8 mouse cellular contexts compared by ENCODE assay signal in genomic region chr12:86795076-86795837, GRCm38 (mm10).
DNase-seq lines count a peak whose midpoint lies in the region; ATAC-seq and TF ChIP-seq lines count a peak whose summit lies in the region.

No protein-coding gene starts in this region.

- no peak overlapping the region for H3K4me2 ChIP-seq in kidney, postnatal 0 days (ENCODE audit: low read length)

- TF ChIP-seq POLR2A in MEL (IDR thresholded peaks at IDR 0.05; ENCODE audit: control insufficient read depth in 1 of 2, insufficient read depth in 1 of 2, low read depth in 1 of 2, low read length in 2 of 2, poor library complexity in 1 of 2) = no peak

- no peaks in the 10 kb centered on the region for H3K36me3 ChIP-seq in kidney, postnatal 0 days (ENCODE audit: insufficient read depth, low read length)
- H3K36me3 ChIP-seq in MEL (ENCODE audit: control insufficient read depth in 1 of 2, insufficient read depth in 2 of 2, low read length in 2 of 2) = peaks cover 0 to 3% of the 10 kb centered on the region in 2 experiments; a peak in 2 of 4 replicates

- no peaks in the 10 kb centered on the region for H3K9me3 ChIP-seq in kidney, postnatal 0 days (replicated peaks; ENCODE audit: low read length)
- no peaks in the 10 kb centered on the region for H3K9me3 ChIP-seq in MEL (replicated peaks; ENCODE audit: insufficient read depth, low read length)

- H3K27me3 ChIP-seq in kidney, postnatal 0 days (ENCODE audit: insufficient read depth, low read length) = no peaks in the 10 kb centered on the region
- no peaks in the 10 kb centered on the region for H3K27me3 ChIP-seq in MEL (ENCODE audit: control insufficient read depth in 1 of 2, insufficient read depth in 2 of 2, low read length in 2 of 2)

- peak; percentile 21; the same call in 1 of the 2 replicates for TF ChIP-seq CTCF in kidney, postnatal 0 days (IDR thresholded peaks at IDR 0.05; ENCODE audit: low read depth)
- TF ChIP-seq CTCF in MEL (IDR thresholded peaks at IDR 0.05 in 2 of 3, conservative IDR thresholded peaks at IDR 0.05 in 1 of 3; ENCODE audit: control insufficient read depth in 1 of 3, insufficient read depth in 1 of 3, low read depth in 2 of 3, low read length in 3 of 3, poor library complexity in 1 of 3, severe bottlenecking in 1 of 3) = peak in 2 of 3 experiments; percentile 33 to 37; a peak in 4 of 6 replicates

- DNase-seq in kidney, postnatal 0 days (ENCODE audit: low spot score) = no peak
- no peak for DNase-seq in kidney, adult 11 months
- peak; percentile 67 for DNase-seq in MEL (ENCODE audit: low read depth, low spot score)
- DNase-seq in adrenal gland, postnatal 4 days (ENCODE audit: low spot score in 2 of 2) = no peak
- no peak for DNase-seq in Muller cell, postnatal 12 days (ENCODE audit: inconsistent ontology term)
- DNase-seq in gastrocnemius, postnatal 10 days = no peak

- H3K79me2 ChIP-seq in MEL (ENCODE audit: control insufficient read depth, insufficient read depth, low read length, poor library complexity) = no peaks in the 10 kb centered on the region

- no peak overlapping the region for H3K9ac ChIP-seq in kidney, postnatal 0 days (ENCODE audit: low read depth, low read length)
- peak overlapping the region; percentile 48 for H3K9ac ChIP-seq in MEL (ENCODE audit: control insufficient read depth, low read depth, low read length, poor library complexity, severe bottlenecking)

- no peak for TF ChIP-seq EP300 in MEL (IDR thresholded peaks at IDR 0.05; ENCODE audit: low read depth in 1 of 2, low read length in 2 of 2)

- peak; percentile 38 for ATAC-seq in kidney, postnatal 0 days (replicated peaks; ENCODE audit: low FRiP score, low read depth)
- peak; percentile 28; the same call in 1 of the 2 replicates for ATAC-seq in granulocyte monocyte progenitor cell, adult 5-6 weeks (replicated peaks; ENCODE audit: poor library complexity, severe bottlenecking)
- ATAC-seq in megakaryocyte-erythroid progenitor cell, adult 5-6 weeks (replicated peaks; ENCODE audit: low FRiP score, low TSS enrichment, poor library complexity, severe bottlenecking) = peak; percentile 76

- no peak overlapping the region for H3K27ac ChIP-seq in kidney, postnatal 0 days
- no peak overlapping the region for H3K27ac ChIP-seq in MEL (ENCODE audit: control insufficient read depth, low read depth, low read length)

- 63% methylated on average over 7 of the region's 7 CpGs for WGBS in kidney, postnatal 0 days

- H3K4me1 ChIP-seq in kidney, postnatal 0 days (replicated peaks; ENCODE audit: insufficient read depth, low read length) = peaks cover 13% of the 10 kb centered on the region
- H3K4me1 ChIP-seq in MEL (ENCODE audit: control insufficient read depth in 1 of 2, insufficient read depth in 2 of 2, low read length in 2 of 2) = peaks cover 2 to 18% of the 10 kb centered on the region in 2 experiments; a peak in 3 of 4 replicates

- no peak for TF ChIP-seq RAD21 in MEL (IDR thresholded peaks at IDR 0.05; ENCODE audit: low read depth, low read length)

- H3K4me3 ChIP-seq in kidney, postnatal 0 days (replicated peaks; ENCODE audit: low read depth, low read length) = no peak overlapping the region
- no peak overlapping the region for H3K4me3 ChIP-seq in MEL (ENCODE audit: control insufficient read depth in 1 of 2, insufficient read depth in 1 of 2, low read depth in 2 of 2, low read length in 2 of 2)

TF ChIP-seq in MEL, 35 proteins besides CTCF, POLR2A, EP300 and RAD21:
- TF ChIP-seq NELFE (IDR thresholded peaks at IDR 0.05; ENCODE audit: low read depth, low read length) = no peak
- TF ChIP-seq SMC3 (IDR thresholded peaks at IDR 0.05; ENCODE audit: low read depth, low read length) = no peak
- no peak for TF ChIP-seq GABPA (IDR thresholded peaks at IDR 0.05; ENCODE audit: low read depth, low read length)
- TF ChIP-seq TCF12 (IDR thresholded peaks at IDR 0.05; ENCODE audit: low read depth, low read length) = no peak
- TF ChIP-seq E2F4 (IDR thresholded peaks at IDR 0.05; ENCODE audit: borderline replicate concordance, low read depth, low read length) = no peak
- TF ChIP-seq TAL1 (IDR thresholded peaks at IDR 0.05; ENCODE audit: low read length) = no peak
- no peak for TF ChIP-seq POLR2AphosphoS5 (IDR thresholded peaks at IDR 0.05; ENCODE audit: borderline replicate concordance, low read depth, low read length)
- TF ChIP-seq MAX (IDR thresholded peaks at IDR 0.05; ENCODE audit: low read length) = no peak
- no peak for TF ChIP-seq MEF2A (IDR thresholded peaks at IDR 0.05; ENCODE audit: extremely low read depth, insufficient replicate concordance, low read depth, low read length, poor library complexity, severe bottlenecking)
- TF ChIP-seq MYB (IDR thresholded peaks at IDR 0.05; ENCODE audit: low read depth, low read length) = no peak
- no peak for TF ChIP-seq RCOR1 (IDR thresholded peaks at IDR 0.05; ENCODE audit: low read depth, low read length)
- no peak for TF ChIP-seq HCFC1 (IDR thresholded peaks at IDR 0.05; ENCODE audit: low read depth, low read length)
- no peak for TF ChIP-seq ZC3H11A (IDR thresholded peaks at IDR 0.05; ENCODE audit: low read depth, low read length)
